Mouse (Mus musculus): ENCODE measurements at regions not wholly inside any gene's neighbourhood (a gene's known extent, or its start where the extent isn't known, plus 50 kb on each side); places are given as distances from the start of the nearest gene placed in this dataset.

- DNase-seq (ENCODE audit: low spot score in 2 of 2), result no peak
Observed at GRCm38 (mm10) chr2:74354591-74354990, 224.6 kb downstream of the Lnpk start.

GRCm38 (mm10) chr2:74349809-74350208, 229.4 kb downstream of the Lnpk start:
- DNase-seq (ENCODE audit: low spot score in 2 of 2), result no peak

GRCm38 (mm10) chr2:74306301-74306700, 272.9 kb downstream of the Lnpk start:
- DNase-seq (ENCODE audit: low spot score in 2 of 2), result no peak

GRCm38 (mm10) chr2:74300885-74301451, 278.3 kb downstream of the Lnpk start:
- no peak for DNase-seq (ENCODE audit: low spot score in 2 of 2)

- peak in 1 of 2 experiments; percentile 19 for DNase-seq (ENCODE audit: low spot score in 2 of 2)
Observed at GRCm38 (mm10) chr2:74300366-74300791, 278.9 kb downstream of the Lnpk start.

- no peak for DNase-seq (ENCODE audit: low spot score in 2 of 2)
Observed at GRCm38 (mm10) chr2:74292641-74293040, 286.6 kb downstream of the Lnpk start.

- no peak for DNase-seq (ENCODE audit: low spot score in 2 of 2)
Observed at GRCm38 (mm10) chr2:74291416-74292396, 287.5 kb downstream of the Lnpk start.

GRCm38 (mm10) chr2:74285624-74286023, 293.6 kb downstream of the Lnpk start:
- DNase-seq (ENCODE audit: low spot score in 2 of 2), result no peak

- DNase-seq (ENCODE audit: low spot score in 2 of 2), result no peak
Observed at GRCm38 (mm10) chr2:74264963-74265362, 314.3 kb downstream of the Lnpk start.

- DNase-seq (ENCODE audit: low spot score in 2 of 2), result no peak
Observed at GRCm38 (mm10) chr2:74257034-74257781, 322.0 kb downstream of the Lnpk start.

GRCm38 (mm10) chr2:74247521-74247920, 331.7 kb downstream of the Lnpk start:
- DNase-seq (ENCODE audit: low spot score in 2 of 2), result no peak

GRCm38 (mm10) chr2:74246631-74247030, 332.6 kb downstream of the Lnpk start:
- DNase-seq (ENCODE audit: low spot score in 2 of 2), result no peak

- no peak for DNase-seq (ENCODE audit: low spot score in 2 of 2)
Observed at GRCm38 (mm10) chr2:74244203-74244602, 333.1 kb upstream of the Atp5g3 start.

- DNase-seq (ENCODE audit: low spot score in 2 of 2), result no peak
Observed at GRCm38 (mm10) chr2:74243801-74244200, 332.7 kb upstream of the Atp5g3 start.

- DNase-seq (ENCODE audit: low spot score in 2 of 2), result no peak
Observed at GRCm38 (mm10) chr2:74239586-74239985, 328.5 kb upstream of the Atp5g3 start.

GRCm38 (mm10) chr2:74217437-74217836, 306.3 kb upstream of the Atp5g3 start:
- no peak for DNase-seq (ENCODE audit: low spot score in 2 of 2)

GRCm38 (mm10) chr2:74210210-74210609, 299.1 kb upstream of the Atp5g3 start:
- DNase-seq (ENCODE audit: low spot score in 2 of 2), result no peak

- DNase-seq (ENCODE audit: low spot score in 2 of 2), result no peak
Observed at GRCm38 (mm10) chr2:74209421-74209917, 298.3 kb upstream of the Atp5g3 start.

GRCm38 (mm10) chr2:74207440-74207839, 296.3 kb upstream of the Atp5g3 start:
- DNase-seq (ENCODE audit: low spot score in 2 of 2), result no peak

- DNase-seq (ENCODE audit: low spot score in 2 of 2), result no peak
Observed at GRCm38 (mm10) chr2:74202776-74203175, 291.6 kb upstream of the Atp5g3 start.

GRCm38 (mm10) chr2:74201608-74202323, 290.6 kb upstream of the Atp5g3 start:
- DNase-seq (ENCODE audit: low spot score in 2 of 2), result no peak

All from spleen, postnatal 10 days (tissue).